Mouse (Mus musculus): ENCODE results near the gene Eif3f.

Gene Eif3f

GRCm38 (mm10) chr7:108933794-108934731 is at the start of gene Eif3f:
Gene Eif3f (plus strand): TSS chr7:108934417.
- DNase-seq, result peak; percentile 95

- DNase-seq, result no peak
Observed at GRCm38 (mm10) chr7:108884906-108885305, 49.3 kb upstream of the Eif3f start, which contains the start of gene Olfr518. Gene Olfr518 (minus strand): TSS chr7:108885006.

- DNase-seq, result no peak
Observed at GRCm38 (mm10) chr7:108894320-108894719, 39.9 kb upstream of the Eif3f start, which contains the start of gene Olfr519. Gene Olfr519 (minus strand): TSS chr7:108894420.

- no peak for DNase-seq
Observed at GRCm38 (mm10) chr7:108903969-108904368, 30.2 kb upstream of the Eif3f start.

GRCm38 (mm10) chr7:108927043-108927442 is 7.2 kb upstream of the Eif3f start:
- no peak for DNase-seq

- no peak for DNase-seq
Observed at GRCm38 (mm10) chr7:108928280-108929188, 5.7 kb upstream of the Eif3f start.

- DNase-seq, result no peak
Observed at GRCm38 (mm10) chr7:108929726-108930393, 4.4 kb upstream of the Eif3f start, which contains the start of gene Nlrp10. Gene Nlrp10 (minus strand): TSS chr7:108930178.

- DNase-seq, result no peak
Observed at GRCm38 (mm10) chr7:108934836-108935235, 619 bp downstream of the Eif3f start.

- DNase-seq, result no peak
Observed at GRCm38 (mm10) chr7:108935411-108935810, 1.2 kb downstream of the Eif3f start.

- no peak for DNase-seq
Observed at GRCm38 (mm10) chr7:108936591-108936990, 2.4 kb downstream of the Eif3f start.

GRCm38 (mm10) chr7:108941466-108941865 is 7.2 kb downstream of the Eif3f start:
- DNase-seq, result no peak

- DNase-seq, result peak in 1 of 2 experiments; percentile 46
Observed at GRCm38 (mm10) chr7:108944002-108944401, 9.8 kb downstream of the Eif3f start.

- DNase-seq, result no peak
Observed at GRCm38 (mm10) chr7:108948611-108949010, 14.4 kb downstream of the Eif3f start.

- DNase-seq, result no peak
Observed at GRCm38 (mm10) chr7:108949301-108949700, 15.1 kb downstream of the Eif3f start.

GRCm38 (mm10) chr7:108950312-108950761 is 16.1 kb downstream of the Eif3f start, which contains the start of gene Tub:
Gene Tub (plus strand): TSS chr7:108950338.
- peak; percentile 49 to 61 for DNase-seq

GRCm38 (mm10) chr7:108950762-108951331 is 16.6 kb downstream of the Eif3f start:
- peak in 1 of 2 experiments; percentile 9 for DNase-seq

- DNase-seq, result no peak
Observed at GRCm38 (mm10) chr7:108952801-108953200, 18.6 kb downstream of the Eif3f start.

- no peak for DNase-seq
Observed at GRCm38 (mm10) chr7:108954185-108954584, 20.0 kb downstream of the Eif3f start.

- no peak for DNase-seq
Observed at GRCm38 (mm10) chr7:108957734-108958133, 23.5 kb downstream of the Eif3f start.

GRCm38 (mm10) chr7:108965968-108966367 is 31.8 kb downstream of the Eif3f start:
- DNase-seq, result no peak

- DNase-seq, result peak; percentile 41 to 49
Observed at GRCm38 (mm10) chr7:108966742-108967362, 32.6 kb downstream of the Eif3f start.

Measured in lung, postnatal 4 days (tissue).